ENCODE assay signal across 9 mouse cellular contexts in the genomic region with DNA sequence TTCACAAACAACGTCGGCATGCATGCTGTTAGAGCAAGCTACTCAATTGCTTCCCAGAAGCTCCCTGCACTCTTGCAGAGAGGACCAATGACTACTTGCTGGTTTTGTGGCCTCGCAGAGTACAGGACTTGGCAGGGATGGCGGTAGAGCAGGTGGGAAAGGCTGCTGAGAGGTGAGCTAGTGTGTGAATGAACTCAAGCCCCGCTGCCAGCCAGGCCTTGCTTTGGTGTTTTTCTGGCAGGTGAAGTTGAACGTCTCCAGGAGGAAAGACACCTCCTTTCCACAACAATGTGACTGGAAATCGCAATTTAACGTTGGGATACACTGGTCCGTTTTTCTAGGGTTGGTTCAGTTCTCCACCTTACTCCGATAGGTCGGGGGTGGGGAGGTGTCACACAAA. TPM values are rescaled to one million over a fixed set of nuclear protein-coding genes. Genes with fewer than 3 reads are reported as not detected.
DNase-seq lines count a peak whose midpoint lies in the region; ATAC-seq and TF ChIP-seq lines count a peak whose summit lies in the region.
"Had no signal": no experiment of that assay in that cellular context is flagged by ENCODE, and none has a peak within 500 bp of the region (broad histone marks: within the 10 kb centered on the region; RNA-seq: fewer than 3 reads in every experiment).

No protein-coding gene starts in this region.

- H3K9me3 ChIP-seq in hindbrain, embryonic 16.5 days (ENCODE audit: control insufficient read depth, low read length) = no peaks in the 10 kb centered on the region
- H3K9me3 ChIP-seq in neural tube, embryonic 14.5 days (ENCODE audit: control insufficient read depth, low read length) = no peaks in the 10 kb centered on the region

- H3K4me3 ChIP-seq in left cerebral cortex, adult 2 months = no peak overlapping the region; the same call in 1 of the 2 replicates
- peak overlapping the region; percentile 56 for H3K4me3 ChIP-seq in hindbrain, embryonic 16.5 days (ENCODE audit: low read length)
- H3K4me3 ChIP-seq in neural tube, embryonic 14.5 days (ENCODE audit: low read depth, low read length) = peak overlapping the region; percentile 58
- H3K4me3 ChIP-seq in lung, adult 2 months (replicated peaks; ENCODE audit: extremely low read depth, low read depth, low read length) = no peak overlapping the region

- no peak overlapping the region for H3K27ac ChIP-seq in left cerebral cortex, adult 2 months
- peak overlapping the region; percentile 68 for H3K27ac ChIP-seq in hindbrain, embryonic 16.5 days (ENCODE audit: low read depth, low read length)
- H3K27ac ChIP-seq in neural tube, embryonic 14.5 days (ENCODE audit: low read depth, low read length) = peak overlapping the region; percentile 46; the same call in 1 of the 2 replicates

- DNase-seq in left cerebral cortex, postnatal 4 days = peak; percentile 60
- no peak for DNase-seq in left cerebral cortex, adult 2 months (ENCODE audit: extremely low spot score in 1 of 2, low spot score in 2 of 2)
- DNase-seq in cerebellum, postnatal 36 days = peak; percentile 67 to 69
- DNase-seq in urinary bladder, postnatal 10 days (ENCODE audit: low spot score) = no peak
- no peak for DNase-seq in lung, adult 2 months
- no peak for DNase-seq in urinary bladder, postnatal 25 days (ENCODE audit: low spot score)

- peak overlapping the region; percentile 98 for H3K4me2 ChIP-seq in hindbrain, embryonic 16.5 days (ENCODE audit: low read length)
- peak overlapping the region; percentile 94 for H3K4me2 ChIP-seq in neural tube, embryonic 14.5 days (ENCODE audit: low read depth, low read length)

- H3K36me3 ChIP-seq in hindbrain, embryonic 16.5 days (ENCODE audit: control insufficient read depth, insufficient read depth, low read length) = no peaks in the 10 kb centered on the region
- no peaks in the 10 kb centered on the region for H3K36me3 ChIP-seq in neural tube, embryonic 14.5 days (ENCODE audit: control insufficient read depth, insufficient read depth, low read length)

- H3K27me3 ChIP-seq in hindbrain, embryonic 16.5 days (replicated peaks; ENCODE audit: control insufficient read depth, insufficient read depth, low read length) = no peaks in the 10 kb centered on the region
- H3K27me3 ChIP-seq in neural tube, embryonic 14.5 days (ENCODE audit: control insufficient read depth, insufficient read depth, low read length) = no peaks in the 10 kb centered on the region; the same call in 1 of the 2 replicates

- H3K9ac ChIP-seq in hindbrain, embryonic 16.5 days (ENCODE audit: low read depth, low read length) = peak overlapping the region; percentile 76
- H3K9ac ChIP-seq in neural tube, embryonic 14.5 days (replicated peaks; ENCODE audit: low read depth, low read length) = peak overlapping the region; percentile 68

- no peak for TF ChIP-seq POLR2A in lung, adult 2 months (IDR thresholded peaks at IDR 0.05; ENCODE audit: borderline replicate concordance, extremely low read depth, low read depth, low read length)

- 6% methylated on average over 11 of the region's 11 CpGs for WGBS in hindbrain, embryonic 16.5 days
- 5% methylated on average over 11 of the region's 11 CpGs for WGBS in neural tube, embryonic 14.5 days
- 8% methylated on average over 11 of the region's 11 CpGs for WGBS in lung, adult 2 months

- no peak for TF ChIP-seq CTCF in left cerebral cortex, adult 2 months (IDR thresholded peaks at IDR 0.05)
- no peak for TF ChIP-seq CTCF in lung, adult 2 months (IDR thresholded peaks at IDR 0.05; ENCODE audit: insufficient read depth, low read length)

- intact Hi-C loops in left cerebral cortex, postnatal 4 days (cut with DNase I) = no loop called here
- intact Hi-C loops in left cerebral cortex, adult 2 months (cut with DNase I) = no loop called here

- peaks cover 7% of the 10 kb centered on the region for H3K4me1 ChIP-seq in hindbrain, embryonic 16.5 days (ENCODE audit: control insufficient read depth, insufficient read depth, low read depth, low read length)
- 0 out of 2 replicates have a peak, but pooled peaks cover 8% of the 10 kb centered on the region for H3K4me1 ChIP-seq in neural tube, embryonic 14.5 days (ENCODE audit: control insufficient read depth, insufficient read depth, low read length)
- H3K4me1 ChIP-seq in lung, adult 2 months (ENCODE audit: control insufficient read depth, insufficient read depth, low read length) = no peaks in the 10 kb centered on the region

- ATAC-seq in hindbrain, embryonic 16.5 days = peak; percentile 22; the same call in 1 of the 2 replicates
- ATAC-seq in neural tube, embryonic 14.5 days (ENCODE audit: low read depth) = 0 out of 2 replicates have a peak, but pooled peaks have one; percentile 7

RNA-seq across cellular contexts. Expression of a gene that starts 1.2 kb away (rescaled TPM):
- total RNA-seq in left cerebral cortex, postnatal 4 days (2021) = 10 to 100 TPM; 22.6 to 26.9 TPM
- 1 to 10 TPM; 6.3 to 8.4 TPM for total RNA-seq in left cerebral cortex, adult 2 months (2021)
- polyA plus RNA-seq in hindbrain, embryonic 16.5 days (2015; fragmentation: Nextera tagmentation; extraction: Ambion mirVana) = 4.2 and 6.6 TPM in 2 replicates
- 4.2 and 8.8 TPM in 2 replicates for polyA plus RNA-seq in neural tube, embryonic 14.5 days (2014; fragmentation: Nextera tagmentation; extraction: Ambion mirVana)
- not detected in 2 replicates for polyA plus RNA-seq in lung, adult 2 months (2012; rRNA removed)
- total RNA-seq: hematopoietic stem cell, adult 5-6 weeks had no signal

Comparison
In these comparisons a context has a peak if more than half of its experiments do, and no peak if none do; other contexts are left out.
1. DNase-seq: peak in left cerebral cortex, postnatal 4 days (single experiment) and cerebellum, postnatal 36 days (2 of 2); none in left cerebral cortex, adult 2 months (0 of 2), urinary bladder, postnatal 10 days (single experiment), lung, adult 2 months (single experiment) and urinary bladder, postnatal 25 days (single experiment).
2. H3K4me3 ChIP-seq: peak in hindbrain, embryonic 16.5 days (single experiment) and neural tube, embryonic 14.5 days (single experiment); none in left cerebral cortex, adult 2 months (single experiment) and lung, adult 2 months (single experiment).